10 mouse cellular contexts compared by ENCODE assay signal in genomic region chr5:125102352-125102751, GRCm38 (mm10).
DNase-seq lines count a peak whose midpoint lies in the region; ATAC-seq and TF ChIP-seq lines count a peak whose summit lies in the region.
"Had no signal": no experiment of that assay in that cellular context is flagged by ENCODE, and none has a peak within 500 bp of the region (broad histone marks: within the 10 kb centered on the region; RNA-seq: fewer than 3 reads in every experiment).

No protein-coding gene starts in this region.

- no peaks in the 10 kb centered on the region for H3K9me3 ChIP-seq in heart, embryonic 13.5 days
- no peaks in the 10 kb centered on the region for H3K9me3 ChIP-seq in MEL (replicated peaks; ENCODE audit: insufficient read depth, low read length)
- no peaks in the 10 kb centered on the region for H3K9me3 ChIP-seq in hindbrain, embryonic 13.5 days
- no peaks in the 10 kb centered on the region for H3K9me3 ChIP-seq in midbrain, embryonic 13.5 days

- no peak; the same call in 1 of the 2 replicates for ATAC-seq in heart, embryonic 13.5 days (ENCODE audit: extremely low read depth, insufficient number of reproducible peaks, low FRiP score, low TSS enrichment)
- ATAC-seq in hindbrain, embryonic 13.5 days (ENCODE audit: low FRiP score), result peak; percentile 19; the same call in 1 of the 2 replicates
- no peak for ATAC-seq in midbrain, embryonic 13.5 days

- peak in 1 of 2 experiments; percentile 18; a peak in 1 of 4 replicates for TF ChIP-seq EP300 in MEL (IDR thresholded peaks at IDR 0.05; ENCODE audit: low read depth in 1 of 2, low read length in 2 of 2)

- H3K9ac ChIP-seq in heart, embryonic 13.5 days, result peak overlapping the region; percentile 33; the same call in 1 of the 2 replicates
- H3K9ac ChIP-seq in MEL (ENCODE audit: control insufficient read depth, low read depth, low read length, poor library complexity, severe bottlenecking), result no peak overlapping the region
- peak overlapping the region; percentile 44 for H3K9ac ChIP-seq in hindbrain, embryonic 13.5 days
- H3K9ac ChIP-seq in midbrain, embryonic 13.5 days (replicated peaks), result peak overlapping the region; percentile 3; the same call in 1 of the 2 replicates

- peak overlapping the region; percentile 77 for H3K27ac ChIP-seq in heart, embryonic 13.5 days (replicated peaks)
- no peak overlapping the region for H3K27ac ChIP-seq in MEL (ENCODE audit: control insufficient read depth, low read depth, low read length)
- H3K27ac ChIP-seq in hindbrain, embryonic 13.5 days, result peak overlapping the region; percentile 87
- H3K27ac ChIP-seq in midbrain, embryonic 13.5 days, result peak overlapping the region; percentile 89

- no peak for TF ChIP-seq RAD21 in MEL (IDR thresholded peaks at IDR 0.05; ENCODE audit: low read depth, low read length)

- 52% methylated on average over 8 of the region's 8 CpGs for WGBS in heart, embryonic 13.5 days
- 61% methylated on average over 8 of the region's 8 CpGs for WGBS in hindbrain, embryonic 13.5 days
- WGBS in midbrain, embryonic 13.5 days, result 73% methylated on average over 8 of the region's 8 CpGs

- no peak for TF ChIP-seq POLR2A in MEL (IDR thresholded peaks at IDR 0.05; ENCODE audit: control insufficient read depth in 1 of 2, insufficient read depth in 1 of 2, low read depth in 1 of 2, low read length in 2 of 2, poor library complexity in 1 of 2)

- no peak overlapping the region for H3K4me3 ChIP-seq in heart, embryonic 13.5 days
- H3K4me3 ChIP-seq in MEL (ENCODE audit: control insufficient read depth in 1 of 2, insufficient read depth in 1 of 2, low read depth in 2 of 2, low read length in 2 of 2), result no peak overlapping the region
- H3K4me3 ChIP-seq in hindbrain, embryonic 13.5 days, result no peak overlapping the region
- H3K4me3 ChIP-seq in midbrain, embryonic 13.5 days (replicated peaks), result no peak overlapping the region

- DNase-seq in heart, adult 11 months, result no peak
- no peak for DNase-seq in MEL (ENCODE audit: low read depth, low spot score)
- no peak for DNase-seq in urinary bladder, postnatal 4 days (ENCODE audit: low spot score in 2 of 2)
- DNase-seq in urinary bladder, postnatal 36 days (ENCODE audit: low spot score in 2 of 2), result no peak
- no peak for DNase-seq in gastrocnemius, adult 18-20 months (ENCODE audit: low spot score)
- DNase-seq: cerebellum, adult 11-12 months; kidney, postnatal 36 days had no signal

- H3K36me3 ChIP-seq in heart, embryonic 13.5 days, result peaks cover 71% of the 10 kb centered on the region
- H3K36me3 ChIP-seq in MEL (ENCODE audit: control insufficient read depth in 1 of 2, insufficient read depth in 2 of 2, low read length in 2 of 2), result peaks cover 0 to 2% of the 10 kb centered on the region in 2 experiments; a peak in 2 of 4 replicates
- H3K36me3 ChIP-seq in hindbrain, embryonic 13.5 days, result peaks cover 58% of the 10 kb centered on the region
- H3K36me3 ChIP-seq in midbrain, embryonic 13.5 days, result peaks cover 53% of the 10 kb centered on the region

- H3K27me3 ChIP-seq in heart, embryonic 13.5 days (replicated peaks), result no peaks in the 10 kb centered on the region
- H3K27me3 ChIP-seq in MEL (ENCODE audit: control insufficient read depth in 1 of 2, insufficient read depth in 2 of 2, low read length in 2 of 2), result no peaks in the 10 kb centered on the region
- no peaks in the 10 kb centered on the region for H3K27me3 ChIP-seq in hindbrain, embryonic 13.5 days
- H3K27me3 ChIP-seq in midbrain, embryonic 13.5 days, result no peaks in the 10 kb centered on the region

- H3K4me1 ChIP-seq in heart, embryonic 13.5 days, result peaks cover 66% of the 10 kb centered on the region
- H3K4me1 ChIP-seq in MEL (ENCODE audit: control insufficient read depth in 1 of 2, insufficient read depth in 2 of 2, low read length in 2 of 2), result peaks cover 0 to 8% of the 10 kb centered on the region in 2 experiments; a peak in 1 of 4 replicates
- H3K4me1 ChIP-seq in hindbrain, embryonic 13.5 days (replicated peaks), result peaks cover 42% of the 10 kb centered on the region
- peaks cover 44% of the 10 kb centered on the region for H3K4me1 ChIP-seq in midbrain, embryonic 13.5 days (replicated peaks)

- no peak overlapping the region for H3K4me2 ChIP-seq in heart, embryonic 13.5 days
- peak overlapping the region; percentile 10; the same call in 1 of the 2 replicates for H3K4me2 ChIP-seq in hindbrain, embryonic 13.5 days
- H3K4me2 ChIP-seq in midbrain, embryonic 13.5 days (replicated peaks), result no peak overlapping the region

- TF ChIP-seq CTCF in MEL (IDR thresholded peaks at IDR 0.05 in 2 of 3, conservative IDR thresholded peaks at IDR 0.05 in 1 of 3; ENCODE audit: control insufficient read depth in 1 of 3, insufficient read depth in 1 of 3, low read depth in 2 of 3, low read length in 3 of 3, poor library complexity in 1 of 3, severe bottlenecking in 1 of 3), result no peak

- H3K79me2 ChIP-seq in MEL (ENCODE audit: control insufficient read depth, insufficient read depth, low read length, poor library complexity), result no peaks in the 10 kb centered on the region

TF ChIP-seq in MEL, 35 proteins besides CTCF, POLR2A, EP300 and RAD21:
- TF ChIP-seq SMC3 (IDR thresholded peaks at IDR 0.05; ENCODE audit: low read depth, low read length), result no peak
- TF ChIP-seq GATA1 (IDR thresholded peaks at IDR 0.05; ENCODE audit: low read depth, low read length), result peak; percentile 28; the same call in 1 of the 2 replicates
- TF ChIP-seq KAT2A (conservative IDR thresholded peaks at IDR 0.05; ENCODE audit: low read depth, low read length), result no peak
- TF ChIP-seq ZKSCAN1 (IDR thresholded peaks at IDR 0.05; ENCODE audit: low read depth, low read length), result no peak
- 0 out of 2 replicates have a peak, but pooled peaks have one; percentile 8 for TF ChIP-seq TCF12 (IDR thresholded peaks at IDR 0.05; ENCODE audit: low read depth, low read length)
- no peak for TF ChIP-seq ETS1 (IDR thresholded peaks at IDR 0.05; ENCODE audit: low read depth, low read length)
